Mouse (Mus musculus): ENCODE measurements around the gene Hoxb6. TPM values are rescaled to one million over a fixed set of nuclear protein-coding genes. Genes with fewer than 3 reads are reported as not detected.

Gene Hoxb6
- not detected for total RNA-seq (2022)

DNA sequence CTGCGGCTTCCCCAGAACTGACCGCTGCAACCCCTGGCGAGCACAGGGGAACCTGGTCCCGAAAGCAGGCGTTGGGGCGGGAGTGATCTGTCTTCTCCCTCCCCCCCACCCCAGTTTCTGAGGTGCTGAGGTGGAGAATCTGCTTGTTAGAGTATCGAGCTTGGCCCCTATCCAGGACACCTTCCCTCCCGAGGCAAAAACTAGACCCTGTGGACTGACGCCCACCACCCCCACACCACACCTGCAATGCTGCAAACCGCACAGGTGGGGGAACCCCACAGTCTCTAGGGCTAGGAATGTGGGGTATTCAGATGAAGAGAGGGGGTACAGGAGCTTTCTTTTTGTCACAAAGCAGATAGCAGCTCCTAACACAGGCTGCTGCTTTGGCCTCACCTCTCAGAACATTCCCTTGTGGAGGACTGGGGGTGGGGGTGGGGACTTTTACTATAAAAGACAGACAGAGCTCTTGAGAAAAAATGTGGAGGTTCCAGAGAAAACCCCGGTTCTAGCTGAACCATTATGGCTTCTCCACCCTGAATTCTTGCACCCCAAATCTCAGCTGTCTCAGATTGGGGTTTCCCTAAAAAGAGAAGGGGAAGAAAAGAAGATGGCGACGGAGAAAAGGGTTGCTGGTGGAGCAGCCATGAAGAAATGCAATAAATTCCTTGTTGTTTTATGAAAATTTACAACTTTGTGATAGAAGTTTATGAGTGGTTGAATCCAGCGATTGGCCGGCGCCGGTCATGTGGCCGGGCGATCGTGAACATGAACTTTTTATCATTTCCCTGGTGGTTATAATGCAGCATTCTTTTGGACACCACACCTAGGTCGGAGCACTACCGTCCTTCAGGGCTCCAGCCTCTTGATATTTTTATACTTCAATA lies at the start of gene Hoxb6:
Gene Hoxb6 (plus strand): TSS at position 796 of the 884 bp plus-strand sequence.
- DNase-seq (ENCODE audit: low spot score in 2 of 2): no peak

- DNase-seq (ENCODE audit: low spot score in 2 of 2): no peak
Observed at GRCm38 (mm10) chr11:96250901-96251300, 41.4 kb upstream of the Hoxb6 start.

- no peak for DNase-seq (ENCODE audit: low spot score in 2 of 2)
Observed at GRCm38 (mm10) chr11:96251480-96252031, 40.7 kb upstream of the Hoxb6 start.

DNA sequence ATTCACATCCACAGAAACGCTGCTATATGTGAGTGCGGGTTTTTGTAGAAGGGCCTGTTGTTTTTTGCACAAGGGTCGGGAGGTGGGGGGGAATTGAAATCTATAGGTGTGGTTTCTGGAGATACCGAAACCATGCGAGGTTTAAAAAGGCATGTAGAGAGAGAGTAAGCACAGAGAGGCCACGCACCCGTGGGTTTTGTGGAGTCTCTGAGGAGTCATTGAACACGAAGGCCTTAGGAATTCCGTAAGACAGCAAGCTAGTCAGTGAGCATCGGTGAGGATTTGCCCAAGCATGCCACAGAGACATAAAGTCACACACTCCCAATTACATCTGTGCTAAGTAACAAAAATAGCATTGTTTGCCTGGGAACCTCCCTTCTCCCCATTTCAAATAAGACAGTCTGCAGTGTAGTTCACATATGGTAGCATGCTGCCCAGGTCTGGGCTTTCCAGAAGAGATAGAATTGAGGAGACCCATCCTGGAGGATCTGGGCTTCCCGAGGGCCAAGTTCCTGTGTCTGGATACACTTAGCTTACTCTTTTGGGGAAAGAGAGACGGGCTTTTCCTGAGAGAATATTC lies 39.6 kb upstream of the Hoxb6 start:
- no peak for DNase-seq (ENCODE audit: low spot score in 2 of 2)

- DNase-seq (ENCODE audit: low spot score in 2 of 2): no peak
Observed at GRCm38 (mm10) chr11:96254221-96254620, 38.1 kb upstream of the Hoxb6 start.

GRCm38 (mm10) chr11:96255111-96255995 lies 36.9 kb upstream of the Hoxb6 start:
- no peak for DNase-seq (ENCODE audit: low spot score in 2 of 2)

DNA sequence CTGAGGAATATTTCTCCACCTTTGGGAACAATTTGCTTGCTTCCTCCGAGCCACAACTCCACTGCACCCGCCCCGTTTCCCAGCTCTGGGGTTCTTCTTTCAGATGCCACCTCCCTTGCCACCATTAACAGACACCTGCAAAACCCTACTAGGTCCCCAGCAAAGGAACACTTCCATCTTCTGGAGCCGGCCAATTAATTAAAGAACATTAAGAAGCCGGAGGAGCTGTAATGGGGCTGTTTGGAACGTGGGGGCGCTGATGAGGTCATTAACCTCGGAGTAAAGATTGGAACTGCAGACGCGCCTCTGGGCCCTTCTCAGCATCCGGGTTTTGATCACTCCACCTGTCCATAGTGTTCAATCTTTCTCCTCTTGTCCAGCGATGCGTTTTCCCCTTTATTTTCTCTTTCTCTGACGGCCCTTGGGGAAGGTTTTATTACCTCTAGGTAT lies 36.3 kb upstream of the Hoxb6 start:
- no peak for DNase-seq (ENCODE audit: low spot score in 2 of 2)

- DNase-seq (ENCODE audit: low spot score in 2 of 2): no peak
Observed at GRCm38 (mm10) chr11:96257141-96257540, 35.1 kb upstream of the Hoxb6 start.

DNA sequence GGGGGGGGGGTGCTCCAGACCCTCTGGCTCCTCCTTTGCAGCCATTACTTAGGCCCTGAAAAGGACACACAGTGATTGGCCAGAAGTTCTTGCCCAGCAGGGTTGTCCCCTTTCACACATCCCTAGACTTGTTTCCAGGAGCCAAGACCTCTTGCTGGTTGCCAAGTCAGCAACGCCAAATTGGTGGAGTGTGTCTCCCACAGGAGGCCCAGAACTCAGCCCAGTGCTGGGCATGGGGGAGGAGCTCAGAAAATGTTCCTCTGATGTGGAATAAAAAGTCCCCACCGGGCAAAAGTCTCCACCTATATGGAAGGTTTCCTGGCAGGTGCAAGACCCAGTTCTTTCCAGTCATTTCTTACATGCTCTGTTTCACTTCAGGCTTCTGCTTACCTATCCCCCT lies 33.2 kb upstream of the Hoxb6 start:
- no peak for DNase-seq (ENCODE audit: low spot score in 2 of 2)

DNA sequence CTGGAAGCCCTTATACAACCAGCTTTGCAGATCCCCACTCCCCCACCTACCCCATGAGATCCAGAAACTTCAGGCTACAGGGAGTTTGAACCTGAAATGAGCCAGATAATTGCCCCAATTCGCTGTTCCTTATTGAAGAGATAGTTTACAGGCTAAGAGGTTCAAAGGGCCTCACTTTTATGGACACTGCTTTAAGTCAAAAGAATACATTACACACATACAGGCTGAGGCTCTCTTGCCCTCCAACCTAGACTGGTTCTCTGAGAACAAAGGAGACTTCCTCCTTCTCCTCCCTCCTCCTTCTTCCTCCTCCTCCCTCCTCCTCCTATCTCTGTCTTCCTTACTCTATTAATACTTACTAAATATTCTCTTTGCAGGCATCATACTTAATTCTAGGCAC lies 32.8 kb upstream of the Hoxb6 start:
- DNase-seq (ENCODE audit: low spot score in 2 of 2): no peak

DNA sequence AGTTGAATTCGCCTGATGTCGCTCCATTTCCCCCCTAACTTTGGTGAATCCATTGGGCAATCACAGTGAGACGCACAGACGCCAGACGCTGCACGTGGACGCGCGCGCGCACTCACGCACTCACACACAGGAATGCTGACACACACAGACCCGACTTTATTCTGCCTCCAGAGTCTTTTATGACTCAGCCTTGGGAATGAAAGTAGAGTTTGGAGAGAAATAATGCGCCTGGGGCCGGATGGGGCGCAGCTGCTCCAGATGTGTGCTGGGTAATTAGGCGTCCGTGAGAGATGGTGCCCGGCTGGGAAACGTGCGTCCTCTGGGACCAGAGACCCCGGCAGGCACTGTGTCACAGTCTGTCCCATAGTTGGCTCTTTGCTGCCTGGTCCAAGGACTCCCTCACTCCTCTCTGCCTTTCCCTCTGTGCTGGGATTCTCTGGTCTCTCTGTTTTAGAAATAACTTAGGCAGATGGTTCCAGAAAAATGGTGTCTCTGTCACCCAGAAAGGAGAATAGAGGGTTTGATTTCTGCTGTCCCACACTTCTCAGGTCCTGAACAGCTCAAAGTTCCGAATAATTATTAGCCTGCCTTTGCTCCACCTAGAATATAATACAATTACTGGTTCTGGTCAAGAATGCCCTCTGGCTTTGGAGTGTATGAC lies 31.8 kb upstream of the Hoxb6 start:
- no peak for DNase-seq (ENCODE audit: low spot score in 2 of 2)

DNA sequence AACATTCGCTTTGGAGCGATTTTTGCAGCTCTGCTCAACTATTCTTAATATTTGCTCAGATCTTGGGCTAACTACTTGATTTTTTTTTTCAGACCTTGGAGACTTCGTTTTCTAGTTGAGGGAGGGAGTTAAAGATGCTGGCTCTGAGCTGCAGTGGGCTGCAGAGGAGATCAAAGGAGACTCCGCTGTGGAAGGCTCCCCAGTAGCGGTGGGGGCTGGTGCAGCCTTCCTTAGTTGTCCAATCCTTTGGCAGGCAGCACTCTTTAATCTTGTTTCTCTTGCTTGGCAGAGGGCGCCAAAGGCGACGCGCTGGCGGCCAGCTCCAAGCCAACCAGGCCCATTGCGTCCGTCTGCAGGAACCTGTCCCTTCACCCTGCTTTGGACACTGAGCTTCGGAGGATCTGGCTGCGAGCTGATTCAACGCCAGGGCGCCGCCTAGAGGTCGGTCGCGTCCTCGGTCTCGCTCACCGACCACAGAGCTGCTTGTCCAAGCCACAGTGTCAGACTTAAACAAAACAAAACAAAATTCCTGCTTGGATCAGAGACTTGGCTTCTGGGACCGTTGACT lies 30.9 kb upstream of the Hoxb6 start:
- no peak for DNase-seq (ENCODE audit: low spot score in 2 of 2)

- no peak for DNase-seq (ENCODE audit: low spot score in 2 of 2)
Observed at GRCm38 (mm10) chr11:96262262-96262830, 29.9 kb upstream of the Hoxb6 start.

GRCm38 (mm10) chr11:96263636-96264389 lies 28.5 kb upstream of the Hoxb6 start:
- no peak for DNase-seq (ENCODE audit: low spot score in 2 of 2)

GRCm38 (mm10) chr11:96264390-96265020 lies 27.8 kb upstream of the Hoxb6 start:
- no peak for DNase-seq (ENCODE audit: low spot score in 2 of 2)

DNA sequence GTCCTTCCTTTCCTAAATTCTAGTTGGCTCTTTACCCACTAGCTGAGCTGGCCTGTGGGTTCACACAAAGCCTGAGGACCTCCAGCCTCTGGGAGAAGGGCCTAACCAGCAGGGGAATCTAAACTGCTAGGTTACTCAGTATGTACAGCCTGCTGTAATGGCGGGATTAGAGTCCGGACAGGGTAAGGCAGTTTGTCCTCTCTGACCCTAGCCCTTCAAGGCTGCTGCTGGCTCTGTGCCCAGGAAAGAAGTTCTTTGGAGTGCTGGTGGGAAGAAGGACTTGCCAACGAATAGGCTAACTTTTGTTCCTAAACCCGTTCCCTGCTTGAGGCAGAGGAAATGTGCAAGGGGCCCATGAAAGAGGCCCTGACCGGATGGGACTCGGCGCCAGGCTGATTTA lies 26.3 kb upstream of the Hoxb6 start:
- DNase-seq (ENCODE audit: low spot score in 2 of 2): no peak

DNA sequence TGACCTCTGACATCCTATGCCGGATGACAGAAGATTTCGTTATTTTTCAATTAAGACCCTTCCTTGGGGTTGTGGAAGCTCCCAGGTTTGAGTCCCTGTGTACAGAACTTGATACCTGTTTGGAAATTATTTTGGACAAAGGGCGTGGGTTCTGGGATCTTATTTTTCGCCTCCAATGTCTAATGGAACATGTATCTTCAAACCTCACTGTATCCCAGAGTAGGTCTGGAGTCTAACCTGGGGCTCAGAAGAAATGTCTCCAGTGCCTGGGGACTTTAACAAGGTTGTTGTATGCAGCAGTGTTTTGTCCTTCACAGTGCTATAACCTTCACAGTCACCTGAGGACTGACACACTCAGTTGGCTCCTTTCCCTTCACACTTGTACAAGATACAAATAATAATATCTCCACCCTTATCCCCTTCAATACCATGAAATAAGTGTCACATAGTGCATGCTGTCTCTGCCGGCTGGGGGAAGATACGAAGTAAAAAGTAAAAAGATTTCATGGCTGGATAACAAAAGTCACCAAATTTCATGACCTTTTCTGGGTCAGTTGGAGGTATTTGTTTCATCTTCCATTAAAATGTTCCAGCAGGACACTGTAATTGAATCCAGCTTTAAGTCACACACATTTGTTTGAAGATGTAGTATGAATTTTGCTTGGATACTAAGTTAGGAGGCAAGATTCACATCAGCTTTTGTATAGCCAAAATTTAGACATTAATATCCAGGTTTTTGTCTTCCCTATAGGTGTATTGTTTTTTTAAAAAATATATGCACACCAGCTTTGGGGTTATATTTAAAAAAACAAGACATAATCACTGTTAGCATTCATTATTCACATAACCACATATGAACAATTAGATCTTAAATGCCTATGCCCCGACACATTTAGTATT lies 25.0 kb upstream of the Hoxb6 start:
- no peak for DNase-seq (ENCODE audit: low spot score in 2 of 2)

Data from left cerebral cortex, adult 8-10 months (tissue).